Mouse (Mus musculus) embryonic facial prominence, embryonic 11.5 days (tissue): Measurements from ENCODE around the gene Nudt22. TPM values are rescaled to one million over a fixed set of nuclear protein-coding genes. Genes with fewer than 3 reads are reported as not detected.
A peak's percentile ranks its signal among the peaks of the same experiment; 100 is the strongest.

Experiments used
- ATAC-seq: fragments of 200-750 bp; cut with Nextera tagmentation; replicated peaks from 2 replicates; pipeline ENCODE4 v1.8.0; 2017; ENCODE audit warnings: low read depth; ENCODE audit not compliant: insufficient number of reproducible peaks, low FRiP score, low TSS enrichment
- DNase-seq: peaks from one replicate; pipeline ENCODE4 v3.0.0-alpha.2; 2015; ENCODE audit warnings: low spot score
- H3K27ac ChIP-seq: fragments of 300-500 bp; sonication (generic); replicated peaks from 2 replicates; pipeline ENCODE4 v1.5.1; 2014; ENCODE audit warnings: mild to moderate bottlenecking, low read depth, low read length, control low read depth
- H3K27me3 ChIP-seq: fragments of 300-500 bp; sonication (generic); 2 replicates; pipeline ENCODE4 v1.6.1; 2014; ENCODE audit warnings: mild to moderate bottlenecking, low read length, moderate library complexity, mixed read lengths; ENCODE audit not compliant: control insufficient read depth, insufficient read depth
- H3K36me3 ChIP-seq: fragments of 300-500 bp; sonication (generic); replicated peaks from 2 replicates; pipeline ENCODE4 v1.6.1; 2014; ENCODE audit warnings: low read depth, mild to moderate bottlenecking, low read length, moderate library complexity, mixed read lengths; ENCODE audit not compliant: control insufficient read depth, insufficient read depth
- H3K4me1 ChIP-seq: fragments of 300-500 bp; sonication (generic); 2 replicates; pipeline ENCODE4 v1.6.1; 2014; ENCODE audit warnings: low read length, mixed read lengths; ENCODE audit not compliant: control insufficient read depth, insufficient read depth
- H3K4me2 ChIP-seq: fragments of 300-500 bp; sonication (generic); 2 replicates; pipeline ENCODE4 v1.6.1; 2014; ENCODE audit warnings: low read depth, mild to moderate bottlenecking, control low read depth, low read length, moderate library complexity
- H3K4me3 ChIP-seq: fragments of 300-500 bp; sonication (generic); 2 replicates; pipeline ENCODE4 v1.5.1; 2014; ENCODE audit warnings: low read depth, low read length, control low read depth
- H3K9ac ChIP-seq: fragments of 300-500 bp; sonication (generic); replicated peaks from 2 replicates; pipeline ENCODE4 v1.6.1; 2014; ENCODE audit warnings: mild to moderate bottlenecking, control low read depth, low read length
- H3K9me3 ChIP-seq: fragments of 300-500 bp; sonication (generic); replicated peaks from 2 replicates; pipeline ENCODE4 v1.6.1; 2016; ENCODE audit warnings: mild to moderate bottlenecking, low read length, inconsistent platforms, mixed read lengths; ENCODE audit not compliant: control insufficient read depth
- WGBS: fragments of 180-500 bp; shearing (Covaris S2); extraction: QIAGEN DNeasy Blood & Tissue Kit; methylation state at CpG from one replicate; pipeline ENCODE4 v1.1.7; 2014; 5-methylcytosine and 5-hydroxymethylcytosine counted together
- polyA plus RNA-seq: library from polyadenylated mRNA; unstranded; fragments of >200 nt; fragmentation: Nextera tagmentation; extraction: Ambion mirVana; gene quantifications from 2 replicates; pipeline ENCODE4 v1.2.1, GENCODE M21; 2014

Nudt22 gene
- polyA plus RNA-seq, 1 experiment from 2014 or later, result 19.6 TPM

GRCm38 (mm10) chr19:6978639-6978974 is 17.3 kb downstream of the Nudt22 start:
- Histone ChIP-seq H3K27ac (no peak overlapping the region), H3K4me1 (no peaks in the 10 kb centered on the region; the same call in 1 of the 2 replicates)

DNA sequence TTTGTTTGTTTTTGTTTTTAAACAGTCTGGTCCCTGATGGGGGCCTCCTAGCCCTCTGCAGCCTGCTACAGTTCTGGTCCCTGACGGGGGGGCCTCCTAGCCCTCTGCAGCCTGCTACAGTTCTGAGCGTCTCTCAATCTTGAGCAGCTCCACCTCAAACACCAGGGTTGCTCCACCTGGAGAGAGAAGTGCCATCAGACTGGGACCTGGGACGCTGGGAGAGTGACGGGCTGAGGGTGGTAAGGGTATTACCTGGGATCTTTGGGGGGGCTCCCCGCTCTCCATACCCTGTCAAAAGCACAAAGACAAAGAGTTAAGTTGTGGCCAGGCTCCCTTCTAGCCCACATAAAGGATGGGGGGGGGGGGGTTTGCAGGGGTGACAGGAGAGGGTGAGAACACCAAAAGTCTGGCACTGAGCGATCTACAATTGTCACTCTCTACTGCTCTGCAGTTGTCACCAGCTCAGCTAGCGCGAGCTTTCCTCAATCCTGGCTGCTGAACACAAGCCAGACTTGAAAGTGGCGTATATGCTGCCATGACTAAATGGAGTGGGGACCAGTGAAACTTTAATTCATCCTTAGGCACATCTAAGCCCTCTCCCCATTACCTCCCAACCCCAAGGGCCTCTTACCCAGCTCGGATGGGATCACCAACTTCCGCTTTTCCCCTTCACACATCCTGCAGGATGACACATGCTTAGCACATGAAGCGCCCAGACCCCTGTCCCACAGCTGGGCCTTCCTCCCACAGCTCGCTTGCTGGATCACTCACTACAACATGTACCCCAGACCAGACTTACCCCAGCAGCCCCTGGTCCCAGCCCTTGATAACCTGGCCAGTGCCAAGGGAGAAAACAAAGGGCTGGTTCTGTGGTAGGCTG is 17.9 kb downstream of the Nudt22 start:
- Histone ChIP-seq H3K36me3 (no peaks in the 10 kb centered on the region), H3K4me1 (no peaks in the 10 kb centered on the region; the same call in 1 of the 2 replicates), H3K9ac (no peak overlapping the region), H3K4me3 (no peak overlapping the region), H3K27me3 (no peaks in the 10 kb centered on the region), H3K27ac (no peak overlapping the region), H3K4me2 (no peak overlapping the region; the same call in 1 of the 2 replicates), H3K9me3 (no peaks in the 10 kb centered on the region)
- 84% methylated on average over 13 of the region's 13 CpGs for WGBS
- ATAC-seq, result no peak
- no peak for DNase-seq

More at GRCm38 (mm10) chr19:6978639-6978974, 17.3 kb downstream of the Nudt22 start:
- H3K9ac ChIP-seq, result peak overlapping the region; percentile 56; the same call in 1 of the 2 replicates
- DNase-seq (no peak), ATAC-seq (no peak)
- no peaks in the 10 kb centered on the region for H3K27me3 ChIP-seq
- no peaks in the 10 kb centered on the region for H3K36me3 ChIP-seq
- 44% methylated on average over 3 of the region's 3 CpGs for WGBS
- no peaks in the 10 kb centered on the region for H3K9me3 ChIP-seq
- peak overlapping the region; percentile 82; the same call in 1 of the 2 replicates for H3K4me2 ChIP-seq
- H3K4me3 ChIP-seq, result peak overlapping the region; percentile 61

DNA sequence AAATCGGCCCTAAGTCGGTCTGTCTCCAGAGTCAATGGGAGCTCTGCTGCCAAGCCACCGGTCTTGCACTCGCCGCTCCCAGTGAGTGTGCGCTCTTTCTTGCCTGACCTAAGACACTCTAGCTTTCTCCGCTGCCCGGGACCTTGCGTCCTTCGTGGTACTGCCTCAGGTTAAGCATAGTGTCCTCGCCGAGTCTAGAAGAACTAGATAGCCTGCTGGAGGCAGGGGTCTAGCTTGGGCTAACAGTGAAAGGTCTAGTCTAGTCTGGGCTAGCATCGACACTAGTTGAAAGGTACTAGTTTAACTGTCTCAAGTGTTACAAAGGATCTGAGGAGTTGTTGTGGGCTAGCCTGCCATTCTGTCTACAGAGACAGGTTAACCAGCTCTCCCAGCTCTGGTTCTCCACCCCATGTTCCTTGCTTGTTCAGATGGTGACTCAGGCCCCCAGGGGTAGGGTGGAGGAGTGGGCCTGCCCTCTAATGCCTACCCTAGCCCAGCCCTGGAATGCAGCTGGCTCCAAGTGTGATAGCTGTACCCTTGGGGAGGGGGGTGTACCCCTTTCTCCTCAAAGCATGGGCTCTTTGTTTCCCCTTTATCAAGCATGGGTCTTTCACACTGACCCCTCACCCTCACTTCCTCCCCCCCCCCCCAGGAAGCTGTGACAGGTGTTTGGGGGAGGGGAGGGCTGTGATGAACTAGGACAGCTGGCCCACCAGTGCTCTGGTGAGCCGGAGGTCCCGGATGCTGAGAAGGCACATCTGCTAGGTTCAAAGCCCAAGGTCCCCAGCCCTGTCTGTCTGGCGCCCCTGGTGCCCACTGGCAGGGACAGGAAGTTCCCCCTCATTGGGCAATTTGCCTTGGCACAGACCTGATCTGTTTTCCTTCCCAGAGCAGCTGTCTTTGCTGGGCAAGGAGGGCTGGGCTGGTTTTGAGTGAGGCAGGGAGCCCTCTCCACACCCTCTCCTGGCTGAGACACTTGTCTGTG is 20.1 kb downstream of the Nudt22 start, which contains the start of gene Plcb3:
Gene Plcb3, minus strand, starts transcription at position 934 of the 985 bp plus-strand sequence.
- ATAC-seq, result no peak
- H3K4me1 ChIP-seq, result no peaks in the 10 kb centered on the region; the same call in none of the 2 replicates
- WGBS, result under 1% methylated on average over 16 of the region's 16 CpGs

GRCm38 (mm10) chr19:6974211-6975205 is 21.4 kb downstream of the Nudt22 start, which contains the start of gene Ppp1r14b:
Gene Ppp1r14b, plus strand, starts transcription at chr19:6974968.
- Histone ChIP-seq H3K4me3 (peak within 1 kb of the TSS; percentile 65), H3K9ac (peak within 1 kb of the TSS; percentile 77), H3K4me1 (peaks cover 2% of the 10 kb centered on the region), H3K4me2 (peak within 1 kb of the TSS; percentile 85), H3K9me3 (no peaks in the 10 kb centered on the region), H3K36me3 (no peaks in the 10 kb centered on the region), H3K27me3 (no peaks in the 10 kb centered on the region), H3K27ac (peak within 1 kb of the TSS; percentile 82)
- under 1% methylated on average over 61 of the region's 84 CpGs for WGBS
- DNase-seq, result peak; percentile 94
- peak; percentile 60 for ATAC-seq

More for the DNA sequence above, 20.1 kb downstream of the Nudt22 start, which contains the start of gene Plcb3:
- H3K27me3 ChIP-seq, result no peaks in the 10 kb centered on the region
- no peaks in the 10 kb centered on the region for H3K36me3 ChIP-seq
- H3K4me2 ChIP-seq, result peak within 1 kb of the TSS; percentile 85
- H3K9me3 ChIP-seq, result no peaks in the 10 kb centered on the region
- H3K9ac ChIP-seq, result peak within 1 kb of the TSS; percentile 77
- peak within 1 kb of the TSS; percentile 82 for H3K27ac ChIP-seq
- peak; percentile 66 for DNase-seq
- peak within 1 kb of the TSS; percentile 65 for H3K4me3 ChIP-seq

DNA sequence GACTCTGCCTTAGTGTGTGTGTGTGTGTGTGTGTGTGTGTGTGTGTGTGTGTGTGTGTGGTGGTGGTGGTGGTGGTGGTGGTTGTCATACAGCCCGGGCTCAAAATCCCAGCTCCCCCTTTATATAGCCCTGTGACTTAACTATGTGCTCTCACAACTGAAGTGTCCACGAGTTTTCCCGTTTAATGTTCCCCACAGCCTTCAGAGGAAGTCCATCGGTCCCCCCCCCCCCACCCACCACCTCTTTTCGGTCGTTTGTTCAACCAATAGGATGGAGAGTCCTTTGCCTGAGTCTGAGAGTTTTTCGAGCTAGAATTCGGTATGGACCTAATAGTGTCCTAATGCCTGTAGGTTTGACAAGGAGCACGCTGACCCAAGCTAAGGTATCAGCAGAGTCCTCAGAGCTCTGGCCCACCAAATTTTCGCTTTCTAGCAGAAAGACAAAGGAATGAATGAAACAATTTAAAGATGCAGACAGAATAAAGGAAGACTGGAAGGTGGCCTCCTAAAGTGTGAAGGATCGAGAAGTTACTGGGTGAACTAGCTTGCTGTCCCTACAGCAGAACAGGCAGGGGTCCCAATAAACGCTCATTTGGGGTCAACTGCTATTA is 22.2 kb downstream of the Nudt22 start:
- WGBS, result 40% methylated on average over 12 of the region's 12 CpGs
- ATAC-seq (no peak), DNase-seq (no peak)
- Histone ChIP-seq H3K4me3 (peak overlapping the region; percentile 65), H3K9ac (peak overlapping the region; percentile 77), H3K27ac (no peak overlapping the region), H3K27me3 (no peaks in the 10 kb centered on the region), H3K36me3 (no peaks in the 10 kb centered on the region), H3K9me3 (no peaks in the 10 kb centered on the region), H3K4me1 (peaks cover 2% of the 10 kb centered on the region; the same call in 1 of the 2 replicates), H3K4me2 (peak overlapping the region; percentile 68)

DNA sequence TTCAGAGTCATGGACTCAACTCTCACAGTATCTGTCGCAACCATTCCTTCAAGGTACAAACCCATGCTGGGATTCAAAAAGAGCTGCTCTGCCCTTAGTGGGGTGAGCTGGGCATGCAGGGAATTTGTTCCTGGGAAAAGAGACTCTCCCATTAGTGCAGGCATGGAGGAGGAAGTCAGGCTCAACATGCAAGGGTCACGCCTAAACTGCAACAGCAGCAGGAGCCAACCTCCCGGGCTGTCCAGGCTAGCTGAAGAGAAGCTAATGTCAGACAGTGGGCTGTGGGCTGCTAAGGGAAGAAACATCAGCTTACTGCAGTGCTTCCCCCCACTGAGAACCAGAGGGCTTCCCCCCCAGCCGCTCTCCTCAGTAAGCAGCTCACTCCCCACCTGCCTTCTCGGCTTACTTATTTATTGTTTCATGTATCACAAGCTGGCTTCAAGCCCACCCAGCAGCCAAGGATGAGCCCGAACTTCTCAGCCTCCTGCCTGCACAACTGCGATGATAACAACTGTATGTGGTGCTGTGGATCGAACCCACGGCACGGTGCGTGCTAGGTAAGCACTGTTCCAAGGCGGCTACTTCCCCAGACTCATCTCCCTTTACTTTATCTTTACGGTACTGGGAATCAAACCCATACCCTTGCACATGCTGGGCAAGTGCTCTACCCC is 23.5 kb downstream of the Nudt22 start:
- H3K9ac ChIP-seq, result no peak overlapping the region
- no peak overlapping the region for H3K4me2 ChIP-seq
- no peaks in the 10 kb centered on the region for H3K36me3 ChIP-seq
- no peak overlapping the region for H3K27ac ChIP-seq
- H3K4me3 ChIP-seq, result no peak overlapping the region
- 76% methylated on average over 13 of the region's 13 CpGs for WGBS
- peaks cover 2% of the 10 kb centered on the region for H3K4me1 ChIP-seq
- no peaks in the 10 kb centered on the region for H3K9me3 ChIP-seq
- H3K27me3 ChIP-seq, result no peaks in the 10 kb centered on the region
- DNase-seq, result no peak
- no peak for ATAC-seq
